Mouse (Mus musculus) left cerebral cortex, postnatal 10 days (tissue): ENCODE measurements around the gene BC030499. TPM values are rescaled to one million over a fixed set of nuclear protein-coding genes. Genes with fewer than 3 reads are reported as not detected.
A peak's percentile ranks its signal among the peaks of the same experiment; 100 is the strongest.

Experiments used
- DNase-seq, 2 experiments: peaks; one replicate each; pipeline ENCODE4 v3.0.0; 2021 to 2022; ENCODE audit warnings: low spot score in 2 of 2, mixed read lengths in 1 of 2; ENCODE audit errors: extremely low spot score in 1 of 2
- intact Hi-C: fragments of 180-260 bp; cut with DNase I; formaldehyde crosslinking; loops from one replicate; pipeline ENCODE4 v1.15.1; 2025
- total RNA-seq, 2 experiments: library from RNA; stranded (reverse); gene quantifications; 2 replicates each; pipeline ENCODE4 v1.2.3; 2021

The BC030499 gene
- total RNA-seq, 2 experiments from 2014 or later = 1.6 TPM

DNA sequence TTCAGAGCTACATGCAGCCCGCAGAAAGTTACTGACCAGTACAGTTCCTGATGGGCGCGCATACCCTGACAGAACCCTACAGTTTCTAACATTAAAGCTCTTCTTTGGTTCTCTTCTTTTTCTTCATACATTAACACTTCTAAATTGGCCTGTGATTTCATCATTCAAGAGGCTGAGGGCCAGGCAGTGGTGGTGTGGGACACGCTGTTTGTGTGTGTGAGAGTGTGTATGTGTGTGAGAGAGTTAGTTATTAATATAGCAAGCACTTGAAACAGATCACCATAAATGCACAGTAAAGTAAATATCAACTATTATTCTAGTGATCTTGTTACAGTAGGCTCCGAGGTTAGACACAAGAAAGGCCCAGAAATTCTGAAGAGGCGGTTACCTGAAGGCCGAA, 10.3 kb downstream of the BC030499 start:
- intact Hi-C loops = no loop called here
- DNase-seq = no peak

DNA sequence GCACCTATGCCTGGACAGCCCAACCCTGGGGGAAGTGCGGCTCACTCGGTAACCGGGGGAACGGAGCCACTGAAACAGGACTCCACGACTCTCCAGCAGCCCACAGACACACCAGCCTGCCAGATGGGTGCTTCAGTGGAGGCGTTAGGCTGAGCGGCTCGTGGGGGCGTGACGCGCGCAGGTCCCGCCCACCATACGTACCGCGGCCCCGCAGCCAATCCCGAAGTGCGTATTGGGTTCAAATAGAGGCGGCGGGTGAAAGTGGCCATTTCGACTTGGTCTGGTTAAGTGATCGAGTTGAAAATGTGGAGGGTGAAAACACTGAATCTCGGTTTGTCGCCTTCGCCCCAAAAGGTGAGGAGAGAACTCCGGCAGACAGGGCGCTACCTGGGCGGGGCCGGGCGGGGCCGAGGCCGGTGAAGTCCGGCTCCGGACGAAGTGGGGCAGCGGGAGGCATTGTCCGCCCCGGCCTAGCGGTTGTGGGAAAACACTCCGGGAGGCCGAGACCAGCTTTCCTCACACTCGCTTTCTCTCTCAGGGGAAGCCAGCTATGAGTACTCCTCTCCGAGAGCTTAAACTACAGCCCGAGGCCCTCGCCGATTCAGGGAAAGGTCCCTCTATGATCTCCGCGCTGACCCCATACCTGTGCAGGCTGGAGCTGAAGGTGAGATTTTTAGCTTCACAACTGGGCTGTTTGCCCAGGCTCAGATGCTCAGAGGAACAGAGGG, 10.9 kb downstream of the BC030499 start, which contains the start of gene Spag5:
Gene Spag5 (plus strand): TSS at position 173 of the 728 bp plus-strand sequence.
- intact Hi-C loops = no loop called here
- DNase-seq = peak; percentile 87 to 91

DNA sequence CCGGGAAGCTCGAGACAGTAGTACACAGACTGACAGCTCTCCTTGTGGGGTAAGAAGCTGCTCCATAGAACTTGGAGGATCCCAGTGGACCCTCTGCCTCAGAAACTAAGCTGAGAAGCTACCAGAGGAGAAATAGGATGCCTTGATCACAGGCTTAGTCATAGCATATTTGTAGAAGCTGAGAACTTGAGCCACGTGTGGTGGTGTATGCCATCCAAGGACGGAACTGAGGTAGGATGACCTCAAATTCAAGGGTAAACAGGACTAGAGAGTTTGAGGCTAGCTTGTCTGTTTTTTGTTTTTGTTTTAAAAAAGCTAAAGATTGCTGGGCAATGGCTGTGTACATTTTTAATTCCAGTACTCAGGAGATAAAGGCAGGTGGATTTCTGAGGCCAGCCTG, 14.6 kb downstream of the BC030499 start:
- intact Hi-C loops = no loop called here
- no peak for DNase-seq

DNA sequence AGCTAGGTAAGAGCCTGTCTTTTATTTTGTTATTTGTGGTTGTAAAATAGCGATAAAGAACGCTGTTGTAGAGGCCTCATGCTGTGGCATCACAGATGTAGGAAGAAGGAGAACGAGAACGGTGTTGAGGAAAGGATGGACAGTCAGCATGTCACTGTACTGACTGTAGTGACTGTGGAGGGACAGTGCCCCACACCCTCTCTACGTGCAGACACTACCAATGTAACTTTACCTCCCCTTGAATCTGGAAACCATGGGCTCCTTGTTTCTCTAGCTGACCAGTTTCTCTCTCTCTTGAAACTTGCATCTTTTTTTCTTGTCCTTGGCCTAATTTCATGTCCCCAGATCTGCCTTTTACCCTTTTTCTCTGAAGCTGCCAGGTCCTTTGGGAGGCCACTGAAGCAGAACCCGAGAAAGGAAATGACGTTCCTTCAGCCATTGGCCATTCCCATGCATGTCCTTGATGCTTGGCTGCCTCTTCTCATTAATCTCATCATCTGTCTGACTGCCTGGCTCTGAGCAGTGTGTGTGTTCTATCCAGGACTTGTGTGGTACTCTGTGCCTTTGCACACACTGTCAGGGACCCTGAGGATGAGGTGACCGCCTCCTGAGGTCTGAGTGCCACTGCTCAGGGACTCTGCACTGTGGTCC, 20.3 kb downstream of the BC030499 start:
- no peak for DNase-seq
- intact Hi-C loops = no loop called here

DNA sequence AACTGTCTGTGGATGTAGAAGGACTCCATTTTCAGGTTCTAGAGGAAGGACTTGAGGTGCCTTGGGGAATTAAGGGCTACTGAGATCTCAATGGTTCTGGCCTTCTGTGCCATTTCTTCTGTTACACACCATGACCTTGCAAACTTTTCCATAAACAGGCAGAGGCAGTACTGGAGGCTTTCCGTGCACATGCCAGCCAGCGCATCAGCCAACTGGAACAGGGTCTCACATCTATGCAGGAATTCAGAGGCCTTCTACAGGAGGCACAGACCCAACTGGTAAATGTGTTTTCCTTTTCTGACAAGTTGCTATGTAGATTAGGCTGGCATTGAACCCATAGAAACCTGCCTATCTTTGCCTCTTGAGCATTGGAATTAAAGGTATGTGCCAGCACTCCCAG, 23.0 kb downstream of the BC030499 start:
- no peak for DNase-seq
- intact Hi-C loops = no loop called here

DNA sequence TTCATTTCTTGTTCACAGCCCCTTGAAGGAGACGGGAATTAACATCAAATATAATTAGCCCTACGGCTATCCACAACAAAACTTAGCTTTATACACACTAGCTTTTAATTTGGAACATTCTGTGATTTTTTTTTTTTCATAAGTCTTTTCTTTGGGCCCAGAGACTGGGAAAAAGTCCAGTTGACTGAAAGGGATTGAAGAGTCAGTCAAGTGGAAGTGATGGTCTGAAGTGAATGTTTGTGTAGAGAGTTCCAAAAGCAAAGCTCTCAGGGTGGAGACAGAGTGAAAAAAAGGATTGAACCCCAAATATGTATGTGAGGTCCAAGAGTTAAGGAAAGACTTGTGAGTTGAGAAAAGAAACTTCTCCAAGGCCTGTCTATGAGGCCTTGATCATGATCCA, 27.8 kb downstream of the BC030499 start:
- intact Hi-C loops = no loop called here
- no peak for DNase-seq

DNA sequence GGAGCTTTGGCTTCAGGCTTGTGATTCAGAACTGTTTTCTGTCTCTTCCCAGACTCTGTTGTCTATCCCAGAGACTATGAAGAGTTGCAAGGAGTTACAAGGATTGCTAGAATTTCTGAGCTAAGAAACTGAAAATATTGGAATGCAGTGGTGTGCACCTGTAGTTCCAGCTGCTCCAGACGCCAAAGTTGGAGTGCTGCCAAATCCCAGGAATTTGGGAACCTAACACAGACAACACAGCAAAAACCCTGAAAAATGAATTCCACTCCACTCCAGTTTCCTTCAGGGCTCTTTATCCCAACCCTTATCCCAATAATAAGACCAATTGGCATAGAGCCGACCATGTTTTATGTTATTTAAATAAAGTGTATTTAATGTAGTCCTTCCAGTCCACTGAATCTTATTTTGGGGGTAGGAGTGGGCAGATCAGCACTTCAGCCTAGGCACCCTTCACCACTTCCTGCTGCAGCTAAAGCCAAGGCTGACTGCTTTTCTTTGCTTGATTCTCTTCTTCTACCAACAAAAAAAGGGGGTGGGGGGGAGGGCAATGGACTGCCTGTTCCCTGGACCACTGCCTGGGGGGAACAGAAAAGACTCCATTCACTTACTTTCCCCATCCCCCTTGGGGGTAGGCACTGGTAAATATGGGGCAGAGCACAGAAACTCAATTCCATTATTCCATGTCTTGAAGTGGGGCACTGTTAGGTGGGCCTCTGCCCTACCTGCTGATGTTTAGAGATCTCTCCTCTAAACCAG, 31.6 kb downstream of the BC030499 start:
- peak; percentile 41 to 49 for DNase-seq
- intact Hi-C loops = no loop called here

DNA sequence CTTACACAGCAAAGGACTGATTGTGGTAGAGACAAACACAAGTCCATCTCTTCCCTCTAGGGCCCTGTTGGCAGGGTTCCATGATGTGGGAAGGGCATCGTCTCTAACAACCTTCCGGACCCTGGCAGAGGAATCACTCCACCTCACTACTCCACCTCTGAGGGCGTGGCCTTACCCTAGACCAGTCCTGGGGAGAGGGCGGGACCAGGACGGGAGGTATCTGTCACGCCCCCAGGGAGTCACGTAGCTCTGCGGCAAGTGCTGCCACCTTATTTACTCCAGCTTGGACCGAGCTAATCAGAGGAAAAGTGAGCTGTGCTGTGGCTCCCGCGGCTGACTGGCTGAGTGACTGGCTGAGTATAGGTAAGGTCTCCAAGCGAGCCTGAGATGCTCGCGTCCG, 32.2 kb downstream of the BC030499 start, which contains the start of gene Aldoc:
Gene Aldoc (plus strand): TSS at position 109 of the 400 bp plus-strand sequence.
- intact Hi-C loops = no loop called here
- DNase-seq = peak; percentile 74 to 88

DNA sequence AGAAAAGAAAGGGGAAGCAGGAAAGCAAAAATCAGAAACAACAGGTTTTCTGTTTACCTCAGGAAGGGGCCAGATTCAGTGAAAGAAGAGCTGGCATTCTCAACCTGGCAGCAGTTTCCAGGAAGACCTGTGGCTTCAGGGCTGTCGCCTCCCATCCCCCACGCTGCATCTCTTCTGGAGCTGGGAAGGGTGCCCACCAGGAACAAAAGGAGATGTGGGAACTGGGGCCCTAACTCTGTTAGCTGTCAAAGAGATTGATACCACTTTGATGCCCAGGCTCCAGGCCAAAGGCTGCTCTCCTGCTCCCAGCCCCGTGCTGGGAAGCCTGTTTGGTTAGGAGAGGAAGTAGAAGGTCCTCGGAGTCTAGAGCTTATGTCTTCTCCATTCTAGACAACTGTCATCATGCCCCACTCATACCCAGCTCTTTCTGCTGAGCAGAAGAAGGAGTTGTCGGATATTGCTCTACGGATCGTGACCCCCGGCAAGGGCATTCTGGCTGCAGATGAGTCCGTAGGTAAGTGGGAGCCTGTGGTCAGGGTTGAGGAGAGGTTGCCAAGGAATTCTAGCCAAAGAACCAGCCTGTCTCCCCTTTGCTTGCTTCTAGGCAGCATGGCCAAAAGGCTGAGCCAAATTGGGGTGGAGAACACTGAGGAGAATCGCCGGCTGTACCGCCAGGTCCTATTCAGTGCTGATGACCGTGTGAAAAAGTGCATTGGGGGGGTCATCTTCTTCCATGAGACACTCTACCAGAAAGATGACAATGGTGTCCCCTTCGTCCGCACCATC, 33.6 kb downstream of the BC030499 start:
- peak; percentile 56 to 67 for DNase-seq
- intact Hi-C loops = no loop called here

DNA sequence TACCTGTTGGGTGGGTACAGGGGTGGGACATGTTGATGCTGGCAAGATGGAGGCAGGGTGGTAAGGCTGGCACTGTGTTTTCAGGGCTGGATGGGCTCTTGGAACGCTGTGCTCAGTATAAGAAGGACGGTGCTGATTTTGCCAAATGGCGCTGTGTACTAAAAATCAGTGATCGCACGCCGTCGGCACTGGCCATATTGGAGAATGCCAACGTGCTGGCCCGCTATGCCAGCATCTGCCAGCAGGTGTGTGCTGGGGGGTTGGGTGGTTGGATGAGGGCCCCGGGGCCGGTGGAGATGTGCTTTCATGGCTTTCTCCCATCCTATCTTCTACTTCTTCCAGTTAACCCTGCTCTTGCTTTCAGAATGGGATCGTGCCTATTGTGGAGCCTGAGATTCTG, 34.3 kb downstream of the BC030499 start:
- no peak for DNase-seq
- intact Hi-C loops = no loop called here

DNA sequence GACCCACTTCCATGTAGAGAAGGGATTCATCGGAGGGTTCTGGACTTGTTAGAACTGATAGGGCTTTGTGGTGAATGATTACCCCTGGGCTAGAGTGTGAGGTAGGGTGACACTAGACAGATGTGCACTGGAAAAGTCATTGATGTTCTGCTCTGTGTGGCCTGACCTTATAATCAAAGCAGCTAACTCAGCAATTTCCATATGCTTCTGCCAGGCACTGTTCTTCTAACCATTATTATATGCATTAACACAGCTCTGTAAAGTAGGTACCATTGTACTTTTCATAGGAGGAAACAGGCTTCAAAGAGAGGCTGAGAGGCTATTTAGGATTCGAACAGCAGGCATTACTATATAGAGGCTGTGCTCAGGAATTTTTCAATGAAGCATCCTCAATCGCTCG, 36.6 kb downstream of the BC030499 start:
- no peak for DNase-seq
- intact Hi-C loops = no loop called here

DNA sequence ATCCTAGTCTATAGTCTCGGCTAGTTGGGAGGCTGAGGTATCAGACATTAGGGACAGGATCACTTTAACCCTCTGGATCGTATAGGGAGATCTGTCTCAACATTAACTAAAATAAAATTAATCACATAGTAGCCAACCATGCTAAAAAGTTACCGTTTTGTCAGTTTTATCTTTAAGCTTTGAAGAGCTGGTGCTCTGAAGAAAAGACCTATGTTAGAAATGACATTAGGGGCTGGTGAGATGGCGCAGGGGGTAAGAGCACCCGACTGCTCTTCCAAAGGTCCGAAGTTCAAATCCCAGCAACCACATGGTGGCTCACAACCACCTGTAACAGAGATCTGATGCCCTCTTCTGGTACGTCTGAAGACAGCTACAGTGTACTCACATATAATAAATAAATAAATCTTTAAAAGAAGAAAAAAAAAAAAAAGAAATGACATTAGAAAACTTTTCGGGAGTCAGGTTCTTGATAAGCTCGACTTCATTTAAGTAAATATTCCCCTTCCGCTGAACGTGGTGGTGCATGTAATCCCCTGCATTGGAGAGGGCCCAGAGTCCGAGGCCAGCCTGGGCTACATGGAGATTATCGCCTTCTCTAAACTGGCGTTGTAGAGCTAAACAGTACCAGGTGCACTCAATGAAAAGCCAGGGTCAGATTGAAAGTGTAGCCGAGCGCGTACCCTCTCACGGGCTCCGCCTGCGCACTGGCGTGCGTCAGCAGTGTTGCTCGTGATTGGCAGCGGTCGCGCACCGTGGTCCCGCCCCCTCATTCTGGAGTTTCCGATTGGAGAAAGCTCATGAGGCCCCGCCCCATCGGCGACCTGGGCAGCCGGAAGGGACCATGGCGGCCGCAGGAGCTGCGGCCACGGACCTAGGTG, 37.2 kb downstream of the BC030499 start, which contains the start of gene Pigs:
Gene Pigs (plus strand): TSS at position 782 of the 878 bp plus-strand sequence.
- intact Hi-C loops = no loop called here
- DNase-seq = peak; percentile 94 to 98

DNA sequence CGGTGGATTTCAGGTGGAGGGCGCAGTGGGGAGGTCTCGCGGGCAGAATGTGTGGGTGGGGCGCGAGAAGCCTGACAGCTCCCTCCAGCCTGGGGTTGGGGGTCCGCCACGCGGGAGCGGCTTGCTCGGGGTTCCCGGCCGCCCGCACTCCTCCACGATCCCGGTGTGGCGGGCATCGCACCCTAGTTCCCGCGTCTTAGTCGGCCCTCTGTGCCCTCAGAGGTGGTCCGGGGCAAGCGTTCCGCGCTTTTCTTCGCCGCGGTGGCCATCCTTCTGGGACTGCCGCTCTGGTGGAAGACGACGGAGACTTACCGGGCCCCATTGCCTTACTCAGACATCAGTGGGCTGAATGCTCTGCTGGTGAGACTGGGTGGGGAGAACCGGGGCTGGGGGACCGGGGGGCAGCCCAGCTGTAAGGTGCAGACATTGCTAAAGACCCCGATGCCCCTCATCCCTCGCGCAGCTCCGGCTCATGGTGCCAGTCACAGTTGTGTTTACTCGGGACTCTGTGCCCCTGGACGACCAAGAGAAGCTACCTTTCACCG, 37.9 kb downstream of the BC030499 start:
- DNase-seq = no peak
- intact Hi-C loops = no loop called here

DNA sequence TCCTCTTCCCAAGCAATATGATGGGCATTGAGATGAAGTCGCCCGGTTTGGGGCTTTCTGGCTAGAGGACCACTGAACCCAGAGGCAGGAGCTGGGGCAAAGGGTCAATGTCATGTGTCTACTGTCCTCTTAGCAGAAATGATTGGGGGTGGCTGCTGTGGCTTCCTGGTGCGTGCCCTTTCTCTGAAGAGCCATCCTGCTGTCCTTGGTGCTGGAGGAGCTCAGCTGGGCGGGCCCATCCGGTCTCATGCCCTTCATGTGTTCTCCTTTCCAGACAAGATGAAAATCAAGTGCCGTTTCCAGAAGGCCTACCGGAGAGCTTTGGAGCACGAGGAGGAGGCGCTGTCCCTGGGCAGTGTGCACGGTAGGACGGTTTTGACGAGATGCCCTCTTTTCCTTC, 42.0 kb downstream of the BC030499 start:
- intact Hi-C loops = no loop called here
- no peak for DNase-seq

DNA sequence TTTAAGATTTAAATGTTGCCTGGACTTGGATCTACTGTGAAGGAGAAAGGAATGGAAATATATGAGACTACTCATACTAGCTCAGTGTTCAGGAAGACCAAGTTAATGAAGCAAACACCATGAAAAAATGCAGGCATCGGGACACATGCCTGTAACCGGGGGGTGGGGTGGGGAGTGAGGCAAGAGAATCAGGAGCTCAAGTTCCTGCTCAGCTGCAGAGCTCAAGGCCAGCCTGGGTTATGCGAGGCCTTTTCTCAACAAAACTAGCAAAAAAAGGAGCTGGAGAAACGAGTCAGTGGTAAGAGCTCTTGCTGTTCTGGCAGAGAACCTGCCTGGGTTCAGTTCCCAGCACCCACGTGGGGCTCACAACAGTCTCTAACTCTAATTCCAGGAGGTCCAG, 43.4 kb downstream of the BC030499 start:
- DNase-seq = no peak
- intact Hi-C loops = no loop called here

DNA sequence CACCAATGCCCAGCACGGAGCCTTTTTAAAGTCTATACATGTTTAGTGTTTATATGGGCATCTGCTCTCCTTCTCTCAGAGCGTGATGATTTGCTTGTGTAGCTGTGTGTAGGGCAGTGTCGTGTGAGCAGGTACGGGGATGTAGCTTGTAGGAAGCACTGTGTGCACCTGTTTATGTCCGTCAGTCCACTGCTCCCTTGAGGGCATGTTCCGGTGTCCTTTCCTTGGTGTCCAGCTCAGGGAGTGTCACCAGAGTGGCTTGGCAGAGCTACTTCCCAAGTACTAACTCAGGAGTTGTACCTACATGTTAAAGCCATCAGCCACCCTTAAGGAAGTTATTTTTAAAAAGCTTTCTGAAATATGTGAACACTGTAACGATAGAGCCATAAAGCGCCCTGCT, 46.4 kb downstream of the BC030499 start:
- no peak for DNase-seq
- intact Hi-C loops = loop anchor here (5.0 kb wide), 2 partner anchors 50 to 70 kb away; no protein-coding TSS in a partner anchor

DNA sequence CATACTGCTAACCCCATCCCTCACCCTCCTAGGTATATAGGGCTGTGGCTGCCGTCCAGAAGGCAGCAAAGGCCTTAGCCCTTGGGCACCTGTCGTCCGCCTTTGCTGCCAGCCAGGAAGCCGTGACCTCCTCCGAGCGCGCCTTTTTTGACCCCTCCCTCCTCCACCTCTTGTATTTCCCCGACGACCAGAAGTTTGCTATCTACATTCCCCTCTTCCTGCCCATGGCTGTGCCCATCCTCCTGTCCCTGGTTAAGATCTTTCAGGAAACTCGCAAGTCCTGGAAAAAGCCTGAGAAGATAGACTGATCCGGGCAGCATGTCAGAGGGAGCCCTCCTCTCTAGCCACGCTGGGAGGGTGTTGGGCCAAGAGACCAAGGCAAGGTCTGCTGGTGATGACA, 51.1 kb downstream of the BC030499 start:
- no peak for DNase-seq
- intact Hi-C loops = no loop called here
